Mouse (Mus musculus) heart, postnatal 10 days (tissue): Measurements from ENCODE around the gene Myh2. TPM values are rescaled to one million over a fixed set of nuclear protein-coding genes. Genes with fewer than 3 reads are reported as not detected.

Source experiments
- DNase-seq, 2 experiments: peaks; one replicate each; pipeline ENCODE4 v3.0.0; 2021
- intact Hi-C: fragments of 180-260 bp; cut with DNase I; formaldehyde crosslinking; loops from one replicate; pipeline ENCODE4 v1.15.1; 2025
- total RNA-seq, 2 experiments: library from RNA; stranded (reverse); gene quantifications; 2 replicates each; pipeline ENCODE4 v1.2.3; 2021

Myh2 gene
- total RNA-seq, 2 experiments from 2014 or later = not detected

- DNase-seq = no peak
- intact Hi-C loops = no loop called here
Measured at GRCm38 (mm10) chr11:67236799-67237198, 66.0 kb downstream of the Myh2 start.

- intact Hi-C loops = no loop called here
- no peak for DNase-seq
Measured at GRCm38 (mm10) chr11:67237481-67238079, 66.8 kb downstream of the Myh2 start, which contains the start of gene Myh4. Gene Myh4 (plus strand): TSS chr11:67238029.

DNA sequence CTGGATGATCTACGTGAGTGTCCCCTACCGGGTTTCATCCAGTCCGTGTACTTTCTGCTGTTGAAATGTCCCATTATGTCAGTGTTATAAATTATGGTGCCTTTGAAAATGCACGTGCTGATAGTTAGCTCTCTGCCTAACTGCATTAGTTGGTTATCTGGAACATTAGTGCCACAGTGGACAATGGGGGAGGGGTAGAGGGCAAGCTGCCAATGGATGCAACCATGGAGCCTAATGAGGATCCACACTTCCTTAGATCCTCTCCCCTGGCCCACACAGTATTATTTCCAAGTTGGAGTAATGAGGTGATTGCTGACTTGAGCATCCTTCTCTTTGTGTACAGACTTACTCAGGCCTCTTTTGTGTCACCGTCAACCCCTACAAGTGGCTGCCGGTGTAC, 70.2 kb downstream of the Myh2 start:
- DNase-seq = no peak
- intact Hi-C loops = no loop called here

Other genes with a start within 250 kb of the Myh2 start
- under 1 TPM; 0.34 to 0.55 TPM for gene Tmem238l, start 214.4 kb upstream of the Myh2 start, total RNA-seq
- 1 to 10 TPM; 1.4 to 1.8 TPM for gene Tmem220, start 145.9 kb upstream of the Myh2 start, total RNA-seq
- gene Adprm, start 118.4 kb upstream of the Myh2 start, total RNA-seq = 10 to 100 TPM; 14.5 to 15.8 TPM
- 10 to 100 TPM; 17.8 to 19.2 TPM for gene Sco1, start 118.4 kb upstream of the Myh2 start, total RNA-seq
- gene Myh3, start 92.7 kb upstream of the Myh2 start, total RNA-seq = under 1 TPM in 1 of 2 experiments, not detected in 1; 0.05 TPM
- under 1 TPM in 1 of 2 experiments, not detected in 1; 0.52 TPM for gene Myh1, start 29.0 kb downstream of the Myh2 start, total RNA-seq
- gene Myh4, start 67.0 kb downstream of the Myh2 start, total RNA-seq = not detected
- gene Myh8, start 106.1 kb downstream of the Myh2 start, total RNA-seq = under 1 TPM; 0.40 to 0.67 TPM
- under 1 TPM in 1 of 2 experiments, not detected in 1; 0.05 TPM for gene Myh13, start 150.6 kb downstream of the Myh2 start, total RNA-seq